Mouse (Mus musculus) erythroblast, embryonic 14.5 days (primary cell): ENCODE results near the gene Sult4a1.

ENCODE experiments used
- GATA1 ChIP-seq: IDR thresholded peaks from 2 replicates; pipeline ENCODE4 v1.6.1; 2012; ENCODE audit warnings: low read length, inconsistent platforms, mixed read lengths
- TAL1 ChIP-seq: IDR thresholded peaks from 3 replicates; pipeline ENCODE4 v1.6.1; 2012; ENCODE audit warnings: low read length, inconsistent platforms, mixed read lengths

DNA sequence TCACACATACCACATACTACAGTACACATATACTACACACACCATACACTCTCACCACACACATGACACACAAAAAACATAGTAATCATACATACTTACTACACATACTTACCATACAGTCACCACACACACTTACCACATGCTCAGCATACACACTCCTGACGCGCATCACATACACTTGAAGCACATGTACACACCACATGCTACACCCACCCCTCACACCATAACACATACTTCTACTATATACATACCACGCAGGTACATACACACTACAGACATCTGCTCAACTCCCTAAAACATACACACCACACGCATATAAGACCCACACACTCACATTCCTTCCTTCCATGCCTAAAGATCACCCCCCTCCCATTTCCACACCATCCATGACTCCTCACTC lies 52.3 kb downstream of the Sult4a1 start:
- TF ChIP-seq TAL1 (no peak), GATA1 (no peak)
